Mouse (Mus musculus): ENCODE measurements around the gene Gm9903.

DNA sequence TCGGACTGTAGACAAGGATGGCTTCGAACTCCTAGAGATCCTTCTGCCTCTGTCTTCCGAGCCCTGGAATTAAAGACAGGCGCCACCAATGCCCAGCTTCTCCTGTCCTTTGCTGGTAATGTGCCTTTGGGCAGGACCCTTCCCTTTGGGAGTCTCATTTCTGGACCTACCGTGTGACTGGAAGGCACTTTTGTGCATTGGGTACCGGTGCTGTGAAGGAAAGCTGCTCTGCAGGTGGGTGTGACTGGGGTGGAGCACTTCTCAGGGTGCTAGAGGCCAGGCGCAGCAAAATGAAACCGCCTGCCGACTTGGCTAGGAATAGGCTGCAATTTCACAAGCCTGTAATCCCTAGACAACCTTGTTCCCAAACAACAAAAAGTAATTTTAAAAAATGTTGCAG is 336 bp downstream of the Gm9903 start:
- TF ChIP-seq POLR2A (IDR thresholded peaks at IDR 0.05; ENCODE audit: borderline replicate concordance, extremely low read depth, insufficient read depth, insufficient read length, poor library complexity, severe bottlenecking) (no peak), CTCF (IDR thresholded peaks at IDR 0.05; ENCODE audit: borderline replicate concordance, extremely low read depth, insufficient read depth, insufficient read length) (no peak)
